Mouse (Mus musculus) adrenal gland, postnatal 36 days (tissue): ENCODE data around the gene Hdac9. TPM values are rescaled to one million over a fixed set of nuclear protein-coding genes. Genes with fewer than 3 reads are reported as not detected.
"Not testable (repeated sequence)": the region's sequence is repeated elsewhere in the genome, so short reads cannot be mapped to it uniquely, and the experiment has no call there.

Experiments
- DNase-seq, 2 experiments: peaks; one replicate each; pipeline ENCODE4 v3.0.0; 2021; ENCODE audit warnings: mixed read lengths in 1 of 2
- total RNA-seq, 2 experiments: library from RNA; stranded (reverse); gene quantifications; 2 replicates each; pipeline ENCODE4 v1.2.3; 2021

The Hdac9 gene
- total RNA-seq, 2 experiments from 2014 or later = 0.99 to 1.0 TPM

DNA sequence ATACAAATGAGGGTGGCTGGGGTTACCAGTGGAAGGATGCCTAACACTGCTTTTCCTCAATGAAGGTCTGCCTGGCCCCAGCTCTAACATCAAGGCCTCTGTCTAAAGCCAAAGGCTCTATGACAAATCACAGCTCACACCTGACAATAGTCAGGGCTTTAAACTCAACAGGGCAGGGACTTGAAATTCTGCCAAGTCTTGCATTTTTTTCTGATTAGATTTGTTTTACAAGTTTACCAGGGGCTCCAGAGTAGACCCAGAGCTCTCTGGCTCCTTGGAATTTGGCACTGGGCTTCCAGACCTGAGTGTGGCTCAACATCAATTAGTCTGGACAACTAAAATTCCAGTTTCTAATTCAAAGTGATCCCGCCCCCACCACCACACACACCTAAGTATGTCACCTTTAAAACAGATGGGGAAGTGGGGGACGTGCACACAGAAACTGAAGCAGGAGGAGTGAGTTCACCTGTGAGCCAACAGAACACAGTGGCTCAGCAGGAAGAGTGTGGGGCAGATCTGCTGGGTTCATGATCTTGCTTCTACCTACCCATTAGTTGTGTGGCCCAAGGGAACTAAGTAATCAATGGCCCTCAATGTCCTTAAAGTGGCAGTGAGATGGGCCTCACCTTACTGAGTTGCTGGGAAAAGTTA lies 829.5 kb downstream of the Hdac9 start:
- no peak for DNase-seq

DNA sequence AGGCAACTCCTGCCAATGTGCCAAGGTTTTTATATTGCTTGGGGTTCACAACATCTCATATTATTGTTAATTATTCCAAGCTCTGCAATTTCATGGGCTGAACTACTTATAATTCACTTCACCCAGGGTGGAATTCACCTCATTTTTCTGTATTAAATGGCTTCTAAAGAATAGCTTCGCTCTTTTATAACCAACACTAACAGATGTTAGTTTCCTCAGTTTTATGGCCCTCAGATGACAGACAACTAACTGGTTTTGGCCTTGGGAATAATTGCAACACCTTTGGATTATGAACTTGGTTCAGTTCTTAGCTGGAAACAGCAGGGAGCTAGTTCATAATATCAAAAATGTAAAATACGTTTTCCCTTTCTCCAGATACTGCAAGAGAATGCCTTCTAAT lies 839.9 kb downstream of the Hdac9 start:
- no peak for DNase-seq

DNA sequence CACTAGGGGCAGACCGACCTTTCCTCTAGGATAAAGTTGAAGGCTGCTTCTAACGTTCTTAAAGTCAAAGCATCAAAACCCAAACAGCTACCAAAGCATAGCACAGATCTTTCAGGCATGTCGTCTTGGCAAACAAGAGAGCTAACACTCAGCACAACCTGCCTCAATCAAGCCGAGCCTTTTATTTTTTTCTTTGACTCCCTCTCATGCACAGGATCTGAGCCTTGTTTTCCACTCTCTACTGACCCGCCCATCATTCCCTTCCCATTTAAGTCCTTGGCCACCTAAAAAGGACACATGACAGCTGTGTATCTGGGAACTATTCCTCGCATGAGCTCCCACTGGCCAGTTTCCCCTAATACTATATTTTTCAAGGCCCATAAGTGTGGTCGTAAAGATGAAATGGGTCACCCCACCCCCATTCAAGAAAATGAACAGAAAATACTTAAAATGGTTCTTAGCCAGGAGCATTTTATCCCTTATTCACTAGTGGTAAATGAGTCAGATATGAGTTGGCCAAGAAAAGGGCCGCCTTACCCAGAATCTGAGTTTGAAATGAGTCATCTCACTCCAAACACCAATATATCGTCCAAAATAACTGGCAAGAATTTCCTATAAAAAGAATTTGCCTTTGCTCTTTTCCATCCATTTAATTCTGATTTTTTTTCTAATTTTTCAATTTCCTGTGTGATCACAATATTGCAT lies 840.9 kb downstream of the Hdac9 start:
- DNase-seq = peak in 1 of 2 experiments; percentile 14

DNA sequence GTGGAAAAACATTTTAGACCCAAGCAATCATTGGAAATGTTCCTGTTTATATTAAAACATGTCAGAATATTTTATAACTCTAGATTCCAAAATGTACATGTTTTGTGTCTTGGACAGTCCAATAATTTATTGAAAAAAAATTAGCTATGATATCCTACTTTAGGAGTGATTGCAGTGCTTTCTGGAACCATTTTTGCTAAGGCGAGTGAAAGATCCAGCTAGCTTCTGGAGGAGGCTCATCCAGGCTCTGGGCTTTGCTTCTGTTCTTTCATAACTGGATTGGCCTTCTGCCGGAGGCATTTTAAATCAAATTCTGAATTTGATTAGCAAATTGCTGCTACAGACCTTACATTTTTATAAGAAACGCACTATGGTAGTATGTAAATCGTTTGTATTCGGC lies 864.4 kb downstream of the Hdac9 start:
- DNase-seq = no peak

DNA sequence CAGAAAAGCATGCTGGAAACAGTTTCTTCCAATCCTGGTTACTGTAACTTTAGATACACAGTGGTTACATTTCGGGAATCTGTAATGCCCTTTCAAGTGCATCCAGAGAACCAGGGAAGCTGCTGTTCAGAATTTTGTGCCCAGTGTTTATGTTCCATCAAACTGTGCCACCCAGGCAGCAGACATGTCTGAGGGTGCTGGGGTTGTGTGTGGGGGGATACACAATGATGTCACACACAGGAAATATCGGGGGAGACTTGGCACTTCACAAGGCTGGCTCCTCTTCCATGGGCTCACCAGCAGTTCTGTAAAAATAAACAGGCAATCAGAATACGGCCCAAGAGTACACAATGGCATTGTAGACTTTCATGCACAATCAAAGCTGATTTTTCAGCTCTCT lies 864.9 kb downstream of the Hdac9 start:
- no peak for DNase-seq

DNA sequence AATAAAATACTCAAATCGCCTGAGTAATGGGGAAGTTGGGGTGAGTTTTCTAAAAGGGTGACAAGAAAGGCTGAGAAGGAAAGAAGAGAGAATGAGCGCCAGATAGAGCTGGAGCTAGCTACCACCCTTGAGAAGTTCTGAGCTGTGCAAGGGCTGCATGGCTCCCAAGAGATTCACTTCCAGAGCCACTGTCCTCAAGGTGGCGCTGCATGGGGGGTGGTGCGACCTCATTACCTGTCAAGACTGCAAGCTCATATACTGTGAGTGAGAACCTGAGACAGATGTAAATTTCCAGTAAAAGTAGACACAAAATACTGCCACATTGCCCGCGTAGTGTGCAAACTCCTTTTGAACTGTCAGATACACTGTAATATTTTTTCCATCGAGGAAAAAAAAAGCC lies 865.8 kb downstream of the Hdac9 start:
- peak; percentile 47 to 54 for DNase-seq

DNA sequence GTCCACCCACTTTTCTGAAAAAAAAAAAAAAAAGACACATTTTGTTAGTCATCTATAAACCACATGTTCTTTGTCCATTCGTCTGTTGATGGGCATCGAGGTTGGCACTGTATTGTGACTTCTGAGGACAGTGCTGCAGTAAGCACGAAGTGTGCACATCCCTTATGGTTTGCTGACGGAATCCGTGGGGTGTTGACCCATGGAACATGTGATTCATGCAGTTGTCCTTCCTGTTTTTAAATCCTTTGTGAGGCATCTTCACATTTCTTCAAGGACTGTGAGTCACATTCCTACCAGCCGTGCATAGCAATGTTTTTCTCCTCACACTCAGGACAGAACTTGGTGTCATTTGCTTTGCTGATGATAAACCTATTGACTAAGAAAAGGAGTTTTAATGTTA lies 875.9 kb downstream of the Hdac9 start:
- peak; percentile 28 to 39 for DNase-seq

DNA sequence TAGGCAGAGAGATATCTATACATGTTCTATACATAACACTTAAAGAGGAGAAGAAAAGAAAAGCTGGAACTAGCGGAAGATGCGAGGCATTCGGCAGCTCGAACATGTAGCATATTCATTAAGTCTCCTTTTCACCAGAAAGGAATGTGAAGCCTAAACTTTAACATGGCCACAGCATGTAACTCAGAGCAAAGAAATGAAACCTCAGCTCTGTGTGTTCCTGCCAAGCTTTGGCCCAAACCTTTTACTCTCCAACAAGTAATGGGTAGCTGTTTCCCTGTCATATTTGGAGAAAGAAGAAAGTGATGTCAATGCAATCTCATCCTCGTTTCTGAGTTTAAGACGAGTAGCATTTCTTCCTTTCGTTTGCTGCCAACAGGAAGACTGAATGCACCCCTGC lies 876.8 kb downstream of the Hdac9 start:
- no peak for DNase-seq

DNA sequence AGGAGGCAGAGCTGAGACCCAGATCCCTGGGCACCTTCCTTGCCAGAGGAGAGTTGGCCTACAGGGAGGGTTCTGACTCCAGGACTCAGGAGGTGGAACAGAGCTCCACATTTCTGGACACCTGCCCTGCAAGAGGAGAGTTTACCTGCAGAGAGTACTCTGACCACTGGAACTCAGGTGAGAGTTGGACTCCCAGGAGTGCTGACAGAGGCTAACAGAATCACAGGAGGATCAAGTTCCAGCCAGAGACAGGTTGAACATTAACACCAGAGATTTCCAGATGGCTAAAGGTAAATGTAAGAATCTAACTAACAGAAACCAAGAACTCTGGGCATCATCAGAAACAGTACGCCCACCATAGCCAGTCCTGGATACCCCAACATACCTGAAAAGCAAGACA lies 907.1 kb downstream of the Hdac9 start:
- not testable (repeated sequence) for DNase-seq

Other genes with a start within 250 kb of the Hdac9 start
- not detected for gene Prps1l1, start 67.7 kb upstream of the Hdac9 start, total RNA-seq
- gene Snx13, start 130.1 kb upstream of the Hdac9 start, total RNA-seq = 10 to 100 TPM; 37.1 to 48.9 TPM